Mouse (Mus musculus): Measurements from ENCODE around the gene Snapin. TPM values are rescaled to one million over a fixed set of nuclear protein-coding genes. Genes with fewer than 3 reads are reported as not detected.
A peak's percentile ranks its signal among the peaks of the same experiment; 100 is the strongest.

Gene Snapin
- polyA plus RNA-seq, 1 experiment from 2014 or later = 79.6 TPM

GRCm38 (mm10) chr3:90493831-90494540 lies 3.2 kb upstream of the Snapin start:
- Histone ChIP-seq H3K4me3 (ENCODE audit: low read depth, low read length) (no peak overlapping the region), H3K9me3 (ENCODE audit: control insufficient read depth, low read length) (no peaks in the 10 kb centered on the region), H3K27ac (replicated peaks; ENCODE audit: low read depth, low read length) (no peak overlapping the region), H3K36me3 (ENCODE audit: control insufficient read depth, insufficient read depth, low read length) (peaks cover 41% of the 10 kb centered on the region), H3K27me3 (replicated peaks; ENCODE audit: control insufficient read depth, insufficient read depth, low read length) (no peaks in the 10 kb centered on the region), H3K9ac (ENCODE audit: low read depth, low read length) (no peak overlapping the region), H3K4me2 (ENCODE audit: low read depth, low read length) (no peak overlapping the region), H3K4me1 (ENCODE audit: control insufficient read depth, insufficient read depth, low read length) (peaks cover 6% of the 10 kb centered on the region)
- DNase-seq (ENCODE audit: low spot score) (no peak), ATAC-seq (ENCODE audit: low read depth) (no peak)
- 66% methylated on average over 4 of the region's 4 CpGs for WGBS

- Histone ChIP-seq H3K27me3 (replicated peaks; ENCODE audit: control insufficient read depth, insufficient read depth, low read length) (no peaks in the 10 kb centered on the region), H3K4me2 (ENCODE audit: low read depth, low read length) (no peak overlapping the region), H3K4me3 (ENCODE audit: low read depth, low read length) (no peak overlapping the region), H3K4me1 (ENCODE audit: control insufficient read depth, insufficient read depth, low read length) (peaks cover 6% of the 10 kb centered on the region), H3K27ac (replicated peaks; ENCODE audit: low read depth, low read length) (no peak overlapping the region), H3K36me3 (ENCODE audit: control insufficient read depth, insufficient read depth, low read length) (peaks cover 40% of the 10 kb centered on the region), H3K9ac (ENCODE audit: low read depth, low read length) (no peak overlapping the region), H3K9me3 (ENCODE audit: control insufficient read depth, low read length) (no peaks in the 10 kb centered on the region)
- WGBS = 44% methylated on average over 2 of the region's 2 CpGs
- ATAC-seq (ENCODE audit: low read depth) (no peak), DNase-seq (ENCODE audit: low spot score) (no peak)
Measured at GRCm38 (mm10) chr3:90491350-90491749, 517 bp upstream of the Snapin start.

GRCm38 (mm10) chr3:90488576-90488975 lies 2.3 kb downstream of the Snapin start:
- H3K4me3 ChIP-seq (ENCODE audit: low read depth, low read length) = no peak overlapping the region

GRCm38 (mm10) chr3:90486998-90487397 lies 3.8 kb downstream of the Snapin start:
- H3K27me3 ChIP-seq (replicated peaks; ENCODE audit: control insufficient read depth, insufficient read depth, low read length) = no peaks in the 10 kb centered on the region
- peaks cover 6% of the 10 kb centered on the region for H3K4me1 ChIP-seq (ENCODE audit: control insufficient read depth, insufficient read depth, low read length)
- DNase-seq (ENCODE audit: low spot score) = no peak
- H3K4me2 ChIP-seq (ENCODE audit: low read depth, low read length) = no peak overlapping the region
- H3K9me3 ChIP-seq (ENCODE audit: control insufficient read depth, low read length) = no peaks in the 10 kb centered on the region
- WGBS = 79% methylated on average over 5 of the region's 5 CpGs
- H3K4me3 ChIP-seq (ENCODE audit: low read depth, low read length) = no peak overlapping the region
- H3K27ac ChIP-seq (replicated peaks; ENCODE audit: low read depth, low read length) = no peak overlapping the region
- H3K36me3 ChIP-seq (ENCODE audit: control insufficient read depth, insufficient read depth, low read length) = peaks cover 74% of the 10 kb centered on the region
- H3K9ac ChIP-seq (ENCODE audit: low read depth, low read length) = no peak overlapping the region
- ATAC-seq (ENCODE audit: low read depth) = no peak

More at GRCm38 (mm10) chr3:90488576-90488975, 2.3 kb downstream of the Snapin start:
- no peak overlapping the region for H3K9ac ChIP-seq (ENCODE audit: low read depth, low read length)
- DNase-seq (ENCODE audit: low spot score) (no peak), ATAC-seq (ENCODE audit: low read depth) (no peak)
- no peaks in the 10 kb centered on the region for H3K27me3 ChIP-seq (replicated peaks; ENCODE audit: control insufficient read depth, insufficient read depth, low read length)
- H3K27ac ChIP-seq (replicated peaks; ENCODE audit: low read depth, low read length) = no peak overlapping the region
- H3K9me3 ChIP-seq (ENCODE audit: control insufficient read depth, low read length) = no peaks in the 10 kb centered on the region
- peaks cover 6% of the 10 kb centered on the region for H3K4me1 ChIP-seq (ENCODE audit: control insufficient read depth, insufficient read depth, low read length)
- H3K4me2 ChIP-seq (ENCODE audit: low read depth, low read length) = no peak overlapping the region
- H3K36me3 ChIP-seq (ENCODE audit: control insufficient read depth, insufficient read depth, low read length) = peaks cover 59% of the 10 kb centered on the region
- WGBS = 84% methylated on average over 6 of the region's 6 CpGs

GRCm38 (mm10) chr3:90475831-90476611 lies 14.8 kb downstream of the Snapin start, which contains the start of gene Ilf2:
Ilf2 (plus strand) TSS chr3:90476126.
- DNase-seq (ENCODE audit: low spot score) (peak; percentile 99), ATAC-seq (ENCODE audit: low read depth) (peak; percentile 99)
- under 1% methylated on average over 45 of the region's 45 CpGs for WGBS
- Histone ChIP-seq H3K27ac (replicated peaks; ENCODE audit: low read depth, low read length) (peak within 1 kb of the TSS; percentile 94), H3K27me3 (replicated peaks; ENCODE audit: control insufficient read depth, insufficient read depth, low read length) (no peaks in the 10 kb centered on the region), H3K36me3 (ENCODE audit: control insufficient read depth, insufficient read depth, low read length) (peaks cover 35% of the 10 kb centered on the region), H3K9me3 (ENCODE audit: control insufficient read depth, low read length) (no peaks in the 10 kb centered on the region), H3K4me1 (ENCODE audit: control insufficient read depth, insufficient read depth, low read length) (peaks cover 6% of the 10 kb centered on the region; the same call in 1 of the 2 replicates), H3K4me2 (ENCODE audit: low read depth, low read length) (peak within 1 kb of the TSS; percentile 68), H3K9ac (ENCODE audit: low read depth, low read length) (peak within 1 kb of the TSS; percentile 94), H3K4me3 (ENCODE audit: low read depth, low read length) (peak within 1 kb of the TSS; percentile 95)

GRCm38 (mm10) chr3:90475151-90475830 lies 15.5 kb downstream of the Snapin start:
- H3K27me3 ChIP-seq (replicated peaks; ENCODE audit: control insufficient read depth, insufficient read depth, low read length) = no peaks in the 10 kb centered on the region
- H3K36me3 ChIP-seq (ENCODE audit: control insufficient read depth, insufficient read depth, low read length) = peaks cover 28% of the 10 kb centered on the region
- peak overlapping the region; percentile 39 for H3K4me3 ChIP-seq (ENCODE audit: low read depth, low read length)
- peak overlapping the region; percentile 49 for H3K4me2 ChIP-seq (ENCODE audit: low read depth, low read length)
- ATAC-seq (ENCODE audit: low read depth) = peak; percentile 1; the same call in 1 of the 2 replicates
- WGBS = 38% methylated on average over 15 of the region's 16 CpGs
- no peak overlapping the region for H3K27ac ChIP-seq (replicated peaks; ENCODE audit: low read depth, low read length)
- H3K9me3 ChIP-seq (ENCODE audit: control insufficient read depth, low read length) = no peaks in the 10 kb centered on the region
- DNase-seq (ENCODE audit: low spot score) = no peak
- no peak overlapping the region for H3K9ac ChIP-seq (ENCODE audit: low read depth, low read length)
- H3K4me1 ChIP-seq (ENCODE audit: control insufficient read depth, insufficient read depth, low read length) = peaks cover 6% of the 10 kb centered on the region; the same call in 1 of the 2 replicates

- 37% methylated on average over 3 of the region's 3 CpGs for WGBS
- no peak for DNase-seq (ENCODE audit: low spot score)
- peaks cover 4% of the 10 kb centered on the region; the same call in 1 of the 2 replicates for H3K4me1 ChIP-seq (ENCODE audit: control insufficient read depth, insufficient read depth, low read length)
- no peak overlapping the region for H3K9ac ChIP-seq (ENCODE audit: low read depth, low read length)
- H3K27ac ChIP-seq (replicated peaks; ENCODE audit: low read depth, low read length) = no peak overlapping the region
- H3K36me3 ChIP-seq (ENCODE audit: control insufficient read depth, insufficient read depth, low read length) = no peaks in the 10 kb centered on the region
- ATAC-seq (ENCODE audit: low read depth) = no peak
- no peak overlapping the region for H3K4me2 ChIP-seq (ENCODE audit: low read depth, low read length)
- H3K4me3 ChIP-seq (ENCODE audit: low read depth, low read length) = no peak overlapping the region
- H3K9me3 ChIP-seq (ENCODE audit: control insufficient read depth, low read length) = no peaks in the 10 kb centered on the region
- no peaks in the 10 kb centered on the region for H3K27me3 ChIP-seq (replicated peaks; ENCODE audit: control insufficient read depth, insufficient read depth, low read length)
Measured at GRCm38 (mm10) chr3:90472213-90472612, 18.6 kb downstream of the Snapin start.

- 92% methylated on average over 10 of the region's 10 CpGs for WGBS
- no peaks in the 10 kb centered on the region for H3K9me3 ChIP-seq (ENCODE audit: control insufficient read depth, low read length)
- no peak overlapping the region for H3K4me3 ChIP-seq (ENCODE audit: low read depth, low read length)
- DNase-seq (ENCODE audit: low spot score) = no peak
- no peaks in the 10 kb centered on the region for H3K4me1 ChIP-seq (ENCODE audit: control insufficient read depth, insufficient read depth, low read length)
- H3K9ac ChIP-seq (ENCODE audit: low read depth, low read length) = no peak overlapping the region
- peaks cover 36% of the 10 kb centered on the region for H3K27me3 ChIP-seq (replicated peaks; ENCODE audit: control insufficient read depth, insufficient read depth, low read length)
- H3K36me3 ChIP-seq (ENCODE audit: control insufficient read depth, insufficient read depth, low read length) = no peaks in the 10 kb centered on the region
- H3K27ac ChIP-seq (replicated peaks; ENCODE audit: low read depth, low read length) = no peak overlapping the region
- H3K4me2 ChIP-seq (ENCODE audit: low read depth, low read length) = no peak overlapping the region
- ATAC-seq (ENCODE audit: low read depth) = no peak
Measured at GRCm38 (mm10) chr3:90467618-90468300, 23.1 kb downstream of the Snapin start.
